Mouse (Mus musculus) CH12.LX (cell line): ENCODE measurements around the gene Add2. TPM values are rescaled to one million over a fixed set of nuclear protein-coding genes. Genes with fewer than 3 reads are reported as not detected.

Source experiments
- DNase-seq: peaks from one replicate; pipeline ENCODE4 v3.0.0-alpha.2; 2013; ENCODE audit errors: extremely low read depth
- H3K27ac ChIP-seq: 2 replicates; pipeline ENCODE4 v1.5.1; 2012; ENCODE audit warnings: low read depth, mild to moderate bottlenecking, control low read depth, moderate library complexity; ENCODE audit not compliant: insufficient read depth
- H3K27me3 ChIP-seq: replicated peaks from 2 replicates; pipeline ENCODE3; 2012; ENCODE audit warnings: inconsistent platforms
- H3K36me3 ChIP-seq, 2 experiments: replicated peaks in 1 of 2; 2 replicates each; pipeline versions ENCODE3 to v1.6.1; 2012; ENCODE audit warnings: inconsistent platforms in 1 of 2, low read length in 1 of 2, mild to moderate bottlenecking in 1 of 2, mixed read lengths in 1 of 2, moderate library complexity in 1 of 2; ENCODE audit not compliant: control insufficient read depth in 1 of 2, insufficient read depth in 1 of 2
- H3K4me1 ChIP-seq, 2 experiments: 2 replicates each; pipeline ENCODE4 v1.6.1; 2012; ENCODE audit warnings: inconsistent platforms in 1 of 2, moderate library complexity in 1 of 2; ENCODE audit not compliant: insufficient read depth in 2 of 2, control insufficient read depth in 1 of 2
- H3K4me2 ChIP-seq: 2 replicates; pipeline ENCODE4 v1.6.1; 2012; ENCODE audit warnings: low read depth, mild to moderate bottlenecking, control low read depth; ENCODE audit not compliant: poor library complexity, insufficient read depth, severe bottlenecking
- H3K4me3 ChIP-seq, 3 experiments: fragments of 150-350 bp in 1 of 3; sonication (generic) in 1 of 3; replicated peaks in 1 of 3; 2 replicates each; pipeline versions ENCODE3 to v1.5.1; 2011 to 2012; ENCODE audit warnings: low read depth in 2 of 3, low read length in 2 of 3, mild to moderate bottlenecking in 2 of 3, moderate library complexity in 2 of 3, control low read depth in 1 of 3, improper control_type of control experiment in 1 of 3, inconsistent platforms in 1 of 3, mixed read lengths in 1 of 3; ENCODE audit not compliant: poor library complexity in 1 of 3
- H3K79me2 ChIP-seq: replicated peaks from 2 replicates; pipeline ENCODE4 v1.6.1; 2012; ENCODE audit warnings: mild to moderate bottlenecking, moderate library complexity; ENCODE audit not compliant: control insufficient read depth, poor library complexity, insufficient read depth, severe bottlenecking; ENCODE audit errors: extremely low read depth
- H3K9ac ChIP-seq: 2 replicates; pipeline ENCODE4 v1.6.1; 2012; ENCODE audit warnings: low read depth, mild to moderate bottlenecking, control low read depth, moderate library complexity; ENCODE audit not compliant: insufficient read depth
- H3K9me3 ChIP-seq: replicated peaks from 2 replicates; pipeline ENCODE3; 2012; ENCODE audit warnings: low read length, inconsistent platforms, mixed read lengths
- E2F4 ChIP-seq: IDR thresholded peaks from 2 replicates; pipeline ENCODE4 v1.6.1; 2011; ENCODE audit warnings: low read depth, low read length, improper control_type of control experiment; ENCODE audit not compliant: insufficient replicate concordance
- ELF1 ChIP-seq: IDR thresholded peaks from 2 replicates; pipeline ENCODE4 v1.6.1; 2014; ENCODE audit warnings: low read depth, mild to moderate bottlenecking, inconsistent platforms, low read length, improper control_type of control experiment
- EP300 ChIP-seq: IDR thresholded peaks from 2 replicates; pipeline ENCODE4 v1.6.1; 2011; ENCODE audit warnings: low read length, improper control_type of control experiment
- ETS1 ChIP-seq: conservative IDR thresholded peaks from 2 replicates; pipeline ENCODE4 v1.6.1; 2012; ENCODE audit warnings: low read depth, mild to moderate bottlenecking, inconsistent platforms, low read length, improper control_type of control experiment, moderate library complexity
- GABPA ChIP-seq: IDR thresholded peaks from 2 replicates; pipeline ENCODE4 v1.6.1; 2012; ENCODE audit warnings: low read depth, low read length, improper control_type of control experiment, inconsistent platforms; ENCODE audit not compliant: insufficient replicate concordance
- HCFC1 ChIP-seq: IDR thresholded peaks from 2 replicates; pipeline ENCODE4 v1.6.1; 2012; ENCODE audit warnings: low read depth, mild to moderate bottlenecking, inconsistent platforms, low read length, improper control_type of control experiment
- IRF4 ChIP-seq: IDR thresholded peaks from 2 replicates; pipeline ENCODE4 v1.6.1; 2014; ENCODE audit warnings: low read depth, mild to moderate bottlenecking, inconsistent platforms, low read length, improper control_type of control experiment
- MAX ChIP-seq: IDR thresholded peaks from 2 replicates; pipeline ENCODE4 v1.6.1; 2011; ENCODE audit warnings: low read length, improper control_type of control experiment
- MAZ ChIP-seq: IDR thresholded peaks from 2 replicates; pipeline ENCODE4 v1.6.1; 2012; ENCODE audit warnings: low read depth, mild to moderate bottlenecking, inconsistent platforms, low read length, improper control_type of control experiment, moderate library complexity
- MYC ChIP-seq: IDR thresholded peaks from 2 replicates; pipeline ENCODE4 v1.6.1; 2011; ENCODE audit warnings: low read depth, mild to moderate bottlenecking, improper control_type of control experiment, low read length
- NRF1 ChIP-seq: IDR thresholded peaks from 2 replicates; pipeline ENCODE4 v1.6.1; 2014; ENCODE audit warnings: low read depth, mild to moderate bottlenecking, inconsistent platforms, low read length, improper control_type of control experiment, moderate library complexity
- PAX5 ChIP-seq: IDR thresholded peaks from 2 replicates; pipeline ENCODE4 v1.6.1; 2012; ENCODE audit warnings: low read length, inconsistent platforms, mixed read lengths
- RAD21 ChIP-seq: IDR thresholded peaks from 2 replicates; pipeline ENCODE4 v1.6.1; 2011; ENCODE audit warnings: low read depth, mild to moderate bottlenecking, low read length, improper control_type of control experiment, moderate library complexity
- TCF12 ChIP-seq: IDR thresholded peaks from 2 replicates; pipeline ENCODE4 v1.6.1; 2014; ENCODE audit warnings: low read depth, mild to moderate bottlenecking, inconsistent platforms, low read length, improper control_type of control experiment
- UBTF ChIP-seq: IDR thresholded peaks from 2 replicates; pipeline ENCODE4 v1.6.1; 2012; ENCODE audit warnings: low read depth, mild to moderate bottlenecking, inconsistent platforms, low read length, improper control_type of control experiment, moderate library complexity
- USF1 ChIP-seq: IDR thresholded peaks from 2 replicates; pipeline ENCODE4 v1.6.1; 2014; ENCODE audit warnings: low read depth, mild to moderate bottlenecking, inconsistent platforms, low read length, improper control_type of control experiment
- ZKSCAN1 ChIP-seq: IDR thresholded peaks from 2 replicates; pipeline ENCODE4 v1.6.1; 2012; ENCODE audit warnings: low read depth, inconsistent platforms, low read length, improper control_type of control experiment, borderline replicate concordance
- ZMIZ1 ChIP-seq: IDR thresholded peaks from 2 replicates; pipeline ENCODE4 v1.6.1; 2012; ENCODE audit warnings: low read depth, mild to moderate bottlenecking, inconsistent platforms, low read length, improper control_type of control experiment
- dilution Hi-C: fragments of 300-500 bp; cut with MboI; formaldehyde crosslinking; loops from 2 replicates; pipeline ENCODE4 v1.14.3; 2020; ENCODE audit warnings: low sequenced_read_pairs; ENCODE audit not compliant: extremely low pct_unique_long_range_greater_than_20kb, extremely low pct_ligation_motif_present
- in situ Hi-C: fragments of 300-500 bp; cut with MboI; formaldehyde crosslinking; loops from 3 replicates; pipeline ENCODE4 v1.14.3; 2019; ENCODE audit warnings: low sequenced_read_pairs, low pct_ligation_motif_present, low pct_unique_long_range_greater_than_20kb, mixed read lengths
- polyA plus RNA-seq: library from polyadenylated mRNA; unstranded; fragments of >175 nt; gene quantifications from 2 replicates; pipeline ENCODE4 v1.2.1, GENCODE M21; 2012; ENCODE audit warnings: low read depth; ENCODE audit not compliant: insufficient read length
- total RNA-seq, 2 experiments: library from RNA; depleted of rRNA; stranded (reverse); fragments of 300-350 nt in 1 of 2; fragments of >200 nt in 1 of 2; gene quantifications; 2 replicates each; pipeline ENCODE4 v1.2.3; 2012 to 2014

Add2 gene
- total and polyA plus RNA-seq, 3 experiments = 0.11 TPM; not detected in 2

- Histone ChIP-seq H3K36me3 (no peaks in the 10 kb centered on the region), H3K9ac (no peak overlapping the region), H3K4me2 (no peak overlapping the region), H3K9me3 (no peaks in the 10 kb centered on the region), H3K4me3 (no peak overlapping the region), H3K79me2 (no peaks in the 10 kb centered on the region), H3K4me1 (peaks cover 0 to 7% of the 10 kb centered on the region in 2 experiments; a peak in 2 of 4 replicates), H3K27me3 (peaks cover 24% of the 10 kb centered on the region), H3K27ac (no peak overlapping the region)
- in situ Hi-C loops = no loop called here
- dilution Hi-C loops = no loop called here
- no peak for TF ChIP-seq UBTF
- DNase-seq = no peak
Observed at GRCm38 (mm10) chr6:86062226-86062625, 33.7 kb downstream of the Add2 start.

- no peaks in the 10 kb centered on the region for H3K36me3 ChIP-seq
- no peaks in the 10 kb centered on the region for H3K79me2 ChIP-seq
- H3K4me3 ChIP-seq = no peak overlapping the region
- in situ Hi-C loops (no loop called here), dilution Hi-C loops (no loop called here)
- TF ChIP-seq E2F4 = no peak
- no peak for TF ChIP-seq MAZ
- no peak for TF ChIP-seq RAD21
- TF ChIP-seq ETS1 = no peak
- no peak overlapping the region for H3K4me2 ChIP-seq
- no peak overlapping the region for H3K9ac ChIP-seq
- no peaks in the 10 kb centered on the region for H3K9me3 ChIP-seq
- no peak for DNase-seq
- H3K4me1 ChIP-seq = peaks cover 0 to 2% of the 10 kb centered on the region in 2 experiments; a peak in 2 of 4 replicates
- peaks cover 24% of the 10 kb centered on the region for H3K27me3 ChIP-seq
- no peak overlapping the region for H3K27ac ChIP-seq
Observed at GRCm38 (mm10) chr6:86062684-86063083, 34.2 kb downstream of the Add2 start.

GRCm38 (mm10) chr6:86064318-86065016 lies 36.0 kb downstream of the Add2 start:
- dilution Hi-C loops = no loop called here
- Histone ChIP-seq H3K9ac (no peak overlapping the region), H3K27ac (no peak overlapping the region), H3K4me2 (no peak overlapping the region), H3K9me3 (no peaks in the 10 kb centered on the region), H3K36me3 (no peaks in the 10 kb centered on the region), H3K27me3 (peaks cover 32% of the 10 kb centered on the region), H3K4me3 (no peak overlapping the region), H3K79me2 (no peaks in the 10 kb centered on the region), H3K4me1 (no peaks in the 10 kb centered on the region)
- no peak for DNase-seq
- TF ChIP-seq UBTF = no peak
- TF ChIP-seq IRF4 = no peak
- no peak for TF ChIP-seq PAX5
- TF ChIP-seq EP300 = no peak
- no peak for TF ChIP-seq TCF12
- TF ChIP-seq USF1 = no peak
- TF ChIP-seq ZMIZ1 = no peak
- no peak for TF ChIP-seq MAX
- TF ChIP-seq NRF1 = no peak
- no peak for TF ChIP-seq ZKSCAN1
- TF ChIP-seq MYC = no peak
- no peak for TF ChIP-seq GABPA
- no peak for TF ChIP-seq HCFC1
- no peak for TF ChIP-seq ETS1
- TF ChIP-seq ELF1 = no peak
- in situ Hi-C loops = no loop called here
